Mouse (Mus musculus) midbrain, embryonic 15.5 days (tissue): ENCODE results near the gene Gm20388. TPM values are rescaled to one million over a fixed set of nuclear protein-coding genes. Genes with fewer than 3 reads are reported as not detected.

ENCODE experiments used
- ATAC-seq: fragments of 200-750 bp; cut with Nextera tagmentation; replicated peaks from 2 replicates; pipeline ENCODE4 v1.8.0; 2017; ENCODE audit warnings: moderate TSS enrichment
- H3K27ac ChIP-seq: fragments of 300-500 bp; sonication (generic); 2 replicates; pipeline ENCODE4 v1.5.1; 2015; ENCODE audit warnings: mild to moderate bottlenecking, inconsistent platforms
- H3K27me3 ChIP-seq: fragments of 300-500 bp; sonication (generic); replicated peaks from 2 replicates; pipeline ENCODE4 v1.6.1; 2015; ENCODE audit warnings: inconsistent platforms
- H3K36me3 ChIP-seq: fragments of 300-500 bp; sonication (generic); replicated peaks from 2 replicates; pipeline ENCODE4 v1.6.1; 2015; ENCODE audit warnings: inconsistent platforms
- H3K4me1 ChIP-seq: fragments of 300-500 bp; sonication (generic); 2 replicates; pipeline ENCODE4 v1.6.1; 2015; ENCODE audit warnings: inconsistent platforms
- H3K4me2 ChIP-seq: fragments of 300-500 bp; sonication (generic); 2 replicates; pipeline ENCODE4 v1.6.1; 2015; ENCODE audit warnings: inconsistent platforms, mild to moderate bottlenecking, moderate library complexity
- H3K4me3 ChIP-seq: fragments of 300-500 bp; sonication (generic); 2 replicates; pipeline ENCODE4 v1.5.1; 2015; ENCODE audit warnings: mild to moderate bottlenecking, inconsistent platforms
- H3K9ac ChIP-seq: fragments of 300-500 bp; sonication (generic); 2 replicates; pipeline ENCODE4 v1.6.1; 2015; ENCODE audit warnings: mild to moderate bottlenecking, inconsistent platforms
- H3K9me3 ChIP-seq: fragments of 300-500 bp; sonication (generic); 2 replicates; pipeline ENCODE4 v1.6.1; 2016; ENCODE audit warnings: inconsistent platforms
- WGBS: fragments of 180-500 bp; shearing (Covaris S2); methylation state at CpG from one replicate; pipeline ENCODE4 v1.1.7; 2015; ENCODE audit warnings: mixed read lengths; 5-methylcytosine and 5-hydroxymethylcytosine counted together
- polyA plus RNA-seq: library from polyadenylated mRNA; unstranded; fragments of >200 nt; fragmentation: Nextera tagmentation; extraction: Ambion mirVana; gene quantifications from 2 replicates; pipeline ENCODE4 v1.2.1, GENCODE M21; 2015

Gm20388 gene
- polyA plus RNA-seq, 1 experiment from 2014 or later = 5.6 TPM

GRCm38 (mm10) chr8:120308131-120308530 lies 397.5 kb downstream of the Gm20388 start:
- H3K27me3 ChIP-seq = 0 out of 2 replicates have a peak, but pooled peaks cover 4% of the 10 kb centered on the region
- peaks cover 60% of the 10 kb centered on the region for H3K4me1 ChIP-seq
- no peak overlapping the region for H3K4me3 ChIP-seq
- H3K36me3 ChIP-seq = no peaks in the 10 kb centered on the region
- H3K27ac ChIP-seq = peak overlapping the region; percentile 69
- 33% methylated on average over 8 of the region's 8 CpGs for WGBS
- H3K9ac ChIP-seq = no peak overlapping the region
- no peak overlapping the region for H3K4me2 ChIP-seq
- no peaks in the 10 kb centered on the region for H3K9me3 ChIP-seq
- no peak for ATAC-seq

GRCm38 (mm10) chr8:120308553-120308952 lies 397.9 kb downstream of the Gm20388 start:
- Histone ChIP-seq H3K4me1 (peaks cover 56% of the 10 kb centered on the region), H3K27me3 (0 out of 2 replicates have a peak, but pooled peaks cover 4% of the 10 kb centered on the region), H3K36me3 (no peaks in the 10 kb centered on the region), H3K4me3 (no peak overlapping the region), H3K9ac (no peak overlapping the region), H3K4me2 (no peak overlapping the region), H3K9me3 (no peaks in the 10 kb centered on the region), H3K27ac (peak overlapping the region; percentile 69)
- no peak for ATAC-seq
- WGBS = 46% methylated on average over 9 of the region's 9 CpGs

GRCm38 (mm10) chr8:120309326-120309725 lies 398.7 kb downstream of the Gm20388 start:
- Histone ChIP-seq H3K36me3 (no peaks in the 10 kb centered on the region), H3K4me2 (no peak overlapping the region), H3K27ac (peak overlapping the region; percentile 69), H3K27me3 (0 out of 2 replicates have a peak, but pooled peaks cover 4% of the 10 kb centered on the region), H3K4me1 (peaks cover 48% of the 10 kb centered on the region), H3K9me3 (no peaks in the 10 kb centered on the region), H3K4me3 (no peak overlapping the region), H3K9ac (peak overlapping the region; percentile 3; the same call in 1 of the 2 replicates)
- 20% methylated on average over 18 of the region's 18 CpGs for WGBS
- peak; percentile 40; the same call in 1 of the 2 replicates for ATAC-seq

- Histone ChIP-seq H3K9me3 (no peaks in the 10 kb centered on the region), H3K4me2 (no peak overlapping the region), H3K27ac (peak overlapping the region; percentile 69; the same call in 1 of the 2 replicates), H3K9ac (no peak overlapping the region), H3K27me3 (0 out of 2 replicates have a peak, but pooled peaks cover 4% of the 10 kb centered on the region), H3K4me1 (peaks cover 43% of the 10 kb centered on the region), H3K4me3 (no peak overlapping the region), H3K36me3 (no peaks in the 10 kb centered on the region)
- no peak for ATAC-seq
- 48% methylated on average over 5 of the region's 5 CpGs for WGBS
Observed at GRCm38 (mm10) chr8:120310063-120310462, 399.4 kb downstream of the Gm20388 start.

- Histone ChIP-seq H3K9ac (no peak overlapping the region), H3K27ac (no peak overlapping the region), H3K4me1 (peaks cover 30% of the 10 kb centered on the region), H3K27me3 (0 out of 2 replicates have a peak, but pooled peaks cover 4% of the 10 kb centered on the region), H3K4me3 (no peak overlapping the region), H3K36me3 (no peaks in the 10 kb centered on the region), H3K4me2 (no peak overlapping the region), H3K9me3 (no peaks in the 10 kb centered on the region)
- WGBS = 88% methylated on average over 4 of the region's 4 CpGs
- ATAC-seq = no peak
Observed at GRCm38 (mm10) chr8:120312452-120312851, 401.8 kb downstream of the Gm20388 start.

GRCm38 (mm10) chr8:120313674-120314073 lies 403.0 kb downstream of the Gm20388 start:
- H3K36me3 ChIP-seq = no peaks in the 10 kb centered on the region
- ATAC-seq = no peak
- 70% methylated on average over 3 of the region's 3 CpGs for WGBS

GRCm38 (mm10) chr8:120314932-120315331 lies 404.3 kb downstream of the Gm20388 start:
- Histone ChIP-seq H3K9me3 (no peaks in the 10 kb centered on the region), H3K4me3 (no peak overlapping the region), H3K4me1 (peaks cover 13% of the 10 kb centered on the region), H3K9ac (no peak overlapping the region), H3K27me3 (0 out of 2 replicates have a peak, but pooled peaks cover 4% of the 10 kb centered on the region), H3K36me3 (no peaks in the 10 kb centered on the region), H3K4me2 (no peak overlapping the region), H3K27ac (no peak overlapping the region)
- WGBS = 71% methylated on average over 5 of the region's 5 CpGs
- ATAC-seq = no peak

More at GRCm38 (mm10) chr8:120313674-120314073, 403.0 kb downstream of the Gm20388 start:
- Histone ChIP-seq H3K4me2 (no peak overlapping the region), H3K4me3 (no peak overlapping the region), H3K9me3 (no peaks in the 10 kb centered on the region), H3K9ac (no peak overlapping the region), H3K27me3 (0 out of 2 replicates have a peak, but pooled peaks cover 4% of the 10 kb centered on the region), H3K27ac (no peak overlapping the region), H3K4me1 (peaks cover 24% of the 10 kb centered on the region)

GRCm38 (mm10) chr8:120315644-120316043 lies 405.0 kb downstream of the Gm20388 start:
- H3K27ac ChIP-seq = no peak overlapping the region
- no peak overlapping the region for H3K9ac ChIP-seq
- ATAC-seq = no peak
- H3K9me3 ChIP-seq = no peaks in the 10 kb centered on the region
- H3K4me2 ChIP-seq = no peak overlapping the region
- H3K36me3 ChIP-seq = no peaks in the 10 kb centered on the region
- H3K4me1 ChIP-seq = peaks cover 7% of the 10 kb centered on the region
- H3K27me3 ChIP-seq = 0 out of 2 replicates have a peak, but pooled peaks cover 1% of the 10 kb centered on the region
- 89% methylated on average over 4 of the region's 4 CpGs for whole genome bisulfite sequencing
- H3K4me3 ChIP-seq = no peak overlapping the region

- Histone ChIP-seq H3K9me3 (no peaks in the 10 kb centered on the region), H3K27ac (no peak overlapping the region), H3K4me1 (peaks cover 7% of the 10 kb centered on the region), H3K27me3 (no peaks in the 10 kb centered on the region), H3K9ac (no peak overlapping the region), H3K4me3 (no peak overlapping the region), H3K36me3 (no peaks in the 10 kb centered on the region), H3K4me2 (no peak overlapping the region)
- ATAC-seq = no peak
- 88% methylated on average over 7 of the region's 7 CpGs for WGBS
Observed at GRCm38 (mm10) chr8:120316707-120317106, 406.1 kb downstream of the Gm20388 start.

- Histone ChIP-seq H3K36me3 (no peaks in the 10 kb centered on the region), H3K4me2 (no peak overlapping the region), H3K9ac (no peak overlapping the region), H3K4me1 (peaks cover 10% of the 10 kb centered on the region), H3K27ac (no peak overlapping the region), H3K4me3 (no peak overlapping the region), H3K9me3 (no peaks in the 10 kb centered on the region), H3K27me3 (no peaks in the 10 kb centered on the region)
- 91% methylated on average over 21 of the region's 21 CpGs for WGBS
- ATAC-seq = no peak
Observed at GRCm38 (mm10) chr8:120317118-120317824, 406.6 kb downstream of the Gm20388 start.

GRCm38 (mm10) chr8:120318476-120318991 lies 407.9 kb downstream of the Gm20388 start:
- Histone ChIP-seq H3K9me3 (no peaks in the 10 kb centered on the region), H3K4me2 (no peak overlapping the region), H3K27ac (no peak overlapping the region), H3K4me1 (peaks cover 23% of the 10 kb centered on the region), H3K36me3 (no peaks in the 10 kb centered on the region), H3K4me3 (no peak overlapping the region), H3K27me3 (no peaks in the 10 kb centered on the region), H3K9ac (no peak overlapping the region)
- no peak for ATAC-seq
- WGBS = 54% methylated on average over 12 of the region's 12 CpGs

- H3K9me3 ChIP-seq = no peaks in the 10 kb centered on the region
- no peak overlapping the region for H3K9ac ChIP-seq
- H3K27me3 ChIP-seq = no peaks in the 10 kb centered on the region
- H3K4me1 ChIP-seq = peaks cover 26% of the 10 kb centered on the region
- no peaks in the 10 kb centered on the region for H3K36me3 ChIP-seq
- H3K4me2 ChIP-seq = no peak overlapping the region
- peak; percentile 21; the same call in 1 of the 2 replicates for ATAC-seq
- 21% methylated on average over 7 of the region's 7 CpGs for WGBS
- H3K27ac ChIP-seq = no peak overlapping the region
- H3K4me3 ChIP-seq = no peak overlapping the region
Observed at GRCm38 (mm10) chr8:120319449-120319848, 408.8 kb downstream of the Gm20388 start.
